Mouse (Mus musculus) kidney, adult 18-20 months (tissue): ENCODE measurements around the gene Snrnp40.

Experiments used
- DNase-seq: peaks from one replicate; pipeline ENCODE4 v3.0.0; 2021

The Snrnp40 gene

GRCm38 (mm10) chr4:130380418-130380817 is 20.5 kb downstream of the Snrnp40 start:
- no peak for DNase-seq

- DNase-seq, result peak; percentile 15
Measured at GRCm38 (mm10) chr4:130387256-130387655, 27.3 kb downstream of the Snrnp40 start.

- DNase-seq, result peak; percentile 83
Measured at GRCm38 (mm10) chr4:130389496-130389895, 29.6 kb downstream of the Snrnp40 start.

GRCm38 (mm10) chr4:130389927-130390326 is 30.0 kb downstream of the Snrnp40 start:
- DNase-seq, result no peak

- no peak for DNase-seq
Measured at GRCm38 (mm10) chr4:130391265-130391664, 31.3 kb downstream of the Snrnp40 start.
